Mouse (Mus musculus) heart, embryonic 15.5 days (tissue): ENCODE results near the gene Dst. TPM values are rescaled to one million over a fixed set of nuclear protein-coding genes. Genes with fewer than 3 reads are reported as not detected.
A peak's percentile ranks its signal among the peaks of the same experiment; 100 is the strongest.

Source experiments
- ATAC-seq: fragments of 200-750 bp; cut with Nextera tagmentation; replicated peaks from 2 replicates; pipeline ENCODE4 v1.8.0; 2017; ENCODE audit warnings: low read depth, moderate TSS enrichment; ENCODE audit not compliant: insufficient number of reproducible peaks, insufficient read depth, low FRiP score
- H3K27ac ChIP-seq: fragments of 300-500 bp; sonication (generic); 2 replicates; pipeline ENCODE4 v1.5.1; 2015; ENCODE audit warnings: mild to moderate bottlenecking, inconsistent platforms
- H3K27me3 ChIP-seq: fragments of 300-500 bp; sonication (generic); 2 replicates; pipeline ENCODE4 v1.6.1; 2015; ENCODE audit warnings: inconsistent platforms
- H3K36me3 ChIP-seq: fragments of 300-500 bp; sonication (generic); 2 replicates; pipeline ENCODE4 v1.6.1; 2015; ENCODE audit warnings: mild to moderate bottlenecking, inconsistent platforms
- H3K4me1 ChIP-seq: fragments of 300-500 bp; sonication (generic); replicated peaks from 2 replicates; pipeline ENCODE4 v1.6.1; 2015; ENCODE audit warnings: inconsistent platforms
- H3K4me2 ChIP-seq: fragments of 300-500 bp; sonication (generic); 2 replicates; pipeline ENCODE4 v1.6.1; 2015; ENCODE audit warnings: inconsistent platforms, mild to moderate bottlenecking, moderate library complexity
- H3K4me3 ChIP-seq: fragments of 300-500 bp; sonication (generic); 2 replicates; pipeline ENCODE4 v1.5.1; 2015; ENCODE audit warnings: mild to moderate bottlenecking, inconsistent platforms
- H3K9ac ChIP-seq: fragments of 300-500 bp; sonication (generic); 2 replicates; pipeline ENCODE4 v1.6.1; 2015; ENCODE audit warnings: mild to moderate bottlenecking, inconsistent platforms
- H3K9me3 ChIP-seq: fragments of 300-500 bp; sonication (generic); replicated peaks from 2 replicates; pipeline ENCODE4 v1.6.1; 2016; ENCODE audit warnings: inconsistent platforms
- WGBS: fragments of 180-500 bp; shearing (Covaris S2); methylation state at CpG from one replicate; pipeline ENCODE4 v1.1.7; 2015; ENCODE audit warnings: mixed read lengths; 5-methylcytosine and 5-hydroxymethylcytosine counted together
- polyA plus RNA-seq: library from polyadenylated mRNA; unstranded; fragments of >200 nt; fragmentation: Nextera tagmentation; extraction: Ambion mirVana; gene quantifications from 2 replicates; pipeline ENCODE4 v1.2.1, GENCODE M21; 2015

Dst gene
- polyA plus RNA-seq, 1 experiment from 2014 or later, result 21.4 TPM

GRCm38 (mm10) chr1:34182406-34183249 is 274.6 kb downstream of the Dst start:
- H3K27me3 ChIP-seq, result no peaks in the 10 kb centered on the region
- H3K9ac ChIP-seq, result no peak overlapping the region
- ATAC-seq, result no peak
- whole genome bisulfite sequencing, result 82% methylated on average over 24 of the region's 24 CpGs
- H3K4me2 ChIP-seq, result no peak overlapping the region
- H3K27ac ChIP-seq, result no peak overlapping the region
- no peaks in the 10 kb centered on the region for H3K4me1 ChIP-seq
- peaks cover 52% of the 10 kb centered on the region for H3K36me3 ChIP-seq
- H3K9me3 ChIP-seq, result no peaks in the 10 kb centered on the region
- H3K4me3 ChIP-seq, result no peak overlapping the region

GRCm38 (mm10) chr1:34183250-34183926 is 275.4 kb downstream of the Dst start:
- Histone ChIP-seq H3K4me2 (no peak overlapping the region), H3K4me1 (no peaks in the 10 kb centered on the region), H3K27ac (no peak overlapping the region), H3K36me3 (peaks cover 44% of the 10 kb centered on the region), H3K27me3 (no peaks in the 10 kb centered on the region), H3K9ac (no peak overlapping the region), H3K9me3 (no peaks in the 10 kb centered on the region), H3K4me3 (no peak overlapping the region)
- ATAC-seq, result no peak
- 91% methylated on average over 12 of the region's 12 CpGs for WGBS

- H3K27me3 ChIP-seq, result no peaks in the 10 kb centered on the region
- H3K27ac ChIP-seq, result no peak overlapping the region
- H3K9ac ChIP-seq, result no peak overlapping the region
- WGBS, result 34% methylated on average over 6 of the region's 6 CpGs
- H3K36me3 ChIP-seq, result peaks cover 44% of the 10 kb centered on the region; the same call in 1 of the 2 replicates
- H3K4me1 ChIP-seq, result 0 out of 2 replicates have a peak, but pooled peaks cover 4% of the 10 kb centered on the region
- no peak overlapping the region for H3K4me2 ChIP-seq
- no peaks in the 10 kb centered on the region for H3K9me3 ChIP-seq
- ATAC-seq, result no peak
- H3K4me3 ChIP-seq, result no peak overlapping the region
Observed at GRCm38 (mm10) chr1:34184266-34184665, 276.2 kb downstream of the Dst start.

GRCm38 (mm10) chr1:34186033-34186432 is 278.0 kb downstream of the Dst start:
- Histone ChIP-seq H3K27me3 (no peaks in the 10 kb centered on the region), H3K4me3 (no peak overlapping the region), H3K4me1 (0 out of 2 replicates have a peak, but pooled peaks cover 7% of the 10 kb centered on the region), H3K27ac (no peak overlapping the region), H3K4me2 (no peak overlapping the region), H3K9ac (no peak overlapping the region), H3K36me3 (peaks cover 32% of the 10 kb centered on the region), H3K9me3 (no peaks in the 10 kb centered on the region)
- ATAC-seq, result no peak
- WGBS, result 87% methylated on average over 6 of the region's 6 CpGs

GRCm38 (mm10) chr1:34187501-34187900 is 279.5 kb downstream of the Dst start:
- H3K4me3 ChIP-seq, result no peak overlapping the region
- peaks cover 36% of the 10 kb centered on the region for H3K36me3 ChIP-seq
- no peaks in the 10 kb centered on the region for H3K9me3 ChIP-seq
- no peak overlapping the region for H3K4me2 ChIP-seq
- no peak overlapping the region for H3K27ac ChIP-seq
- ATAC-seq, result no peak
- 64% methylated on average over 5 of the region's 5 CpGs for WGBS
- 0 out of 2 replicates have a peak, but pooled peaks cover 7% of the 10 kb centered on the region for H3K4me1 ChIP-seq
- H3K9ac ChIP-seq, result no peak overlapping the region
- H3K27me3 ChIP-seq, result no peaks in the 10 kb centered on the region

- H3K9ac ChIP-seq, result no peak overlapping the region
- no peak overlapping the region for H3K4me3 ChIP-seq
- peak overlapping the region; percentile 25; the same call in 1 of the 2 replicates for H3K27ac ChIP-seq
- peaks cover 46% of the 10 kb centered on the region for H3K36me3 ChIP-seq
- H3K27me3 ChIP-seq, result no peaks in the 10 kb centered on the region
- 0 out of 2 replicates have a peak, but pooled peaks cover 7% of the 10 kb centered on the region for H3K4me1 ChIP-seq
- H3K4me2 ChIP-seq, result no peak overlapping the region
- no peaks in the 10 kb centered on the region for H3K9me3 ChIP-seq
- ATAC-seq, result no peak
- WGBS, result 75% methylated on average over 16 of the region's 16 CpGs
Observed at GRCm38 (mm10) chr1:34188721-34189236, 280.8 kb downstream of the Dst start.

GRCm38 (mm10) chr1:34189318-34189717 is 281.3 kb downstream of the Dst start:
- no peak overlapping the region for H3K9ac ChIP-seq
- peak overlapping the region; percentile 25; the same call in 1 of the 2 replicates for H3K27ac ChIP-seq
- H3K27me3 ChIP-seq, result no peaks in the 10 kb centered on the region
- no peaks in the 10 kb centered on the region for H3K9me3 ChIP-seq
- H3K4me2 ChIP-seq, result no peak overlapping the region
- WGBS, result 52% methylated on average over 14 of the region's 14 CpGs
- H3K36me3 ChIP-seq, result peaks cover 52% of the 10 kb centered on the region
- H3K4me3 ChIP-seq, result no peak overlapping the region
- ATAC-seq, result no peak
- H3K4me1 ChIP-seq, result 0 out of 2 replicates have a peak, but pooled peaks cover 7% of the 10 kb centered on the region

GRCm38 (mm10) chr1:34189970-34190369 is 281.9 kb downstream of the Dst start:
- WGBS, result 59% methylated on average over 7 of the region's 7 CpGs
- Histone ChIP-seq H3K4me2 (no peak overlapping the region), H3K4me1 (0 out of 2 replicates have a peak, but pooled peaks cover 7% of the 10 kb centered on the region), H3K9me3 (no peaks in the 10 kb centered on the region), H3K4me3 (no peak overlapping the region), H3K36me3 (peaks cover 55% of the 10 kb centered on the region), H3K27ac (no peak overlapping the region), H3K27me3 (no peaks in the 10 kb centered on the region), H3K9ac (no peak overlapping the region)
- ATAC-seq, result no peak; the same call in 1 of the 2 replicates

- Histone ChIP-seq H3K27me3 (no peaks in the 10 kb centered on the region), H3K36me3 (peaks cover 67% of the 10 kb centered on the region), H3K4me1 (0 out of 2 replicates have a peak, but pooled peaks cover 7% of the 10 kb centered on the region), H3K27ac (no peak overlapping the region), H3K4me3 (no peak overlapping the region), H3K9me3 (no peaks in the 10 kb centered on the region), H3K4me2 (no peak overlapping the region), H3K9ac (no peak overlapping the region)
- WGBS, result 89% methylated on average over 17 of the region's 17 CpGs
- no peak for ATAC-seq
Observed at GRCm38 (mm10) chr1:34192174-34192573, 284.1 kb downstream of the Dst start.

GRCm38 (mm10) chr1:34200791-34201190 is 292.8 kb downstream of the Dst start:
- Histone ChIP-seq H3K36me3 (peaks cover 76% of the 10 kb centered on the region), H3K4me2 (no peak overlapping the region), H3K9me3 (no peaks in the 10 kb centered on the region), H3K4me1 (no peaks in the 10 kb centered on the region), H3K27ac (no peak overlapping the region), H3K4me3 (no peak overlapping the region), H3K9ac (no peak overlapping the region), H3K27me3 (no peaks in the 10 kb centered on the region)
- ATAC-seq, result no peak
- 88% methylated on average over 18 of the region's 18 CpGs for WGBS

- Histone ChIP-seq H3K4me1 (no peaks in the 10 kb centered on the region), H3K4me3 (no peak overlapping the region), H3K4me2 (no peak overlapping the region), H3K36me3 (peaks cover 75% of the 10 kb centered on the region), H3K9ac (no peak overlapping the region), H3K27ac (no peak overlapping the region), H3K27me3 (no peaks in the 10 kb centered on the region), H3K9me3 (no peaks in the 10 kb centered on the region)
- 37% methylated on average over 4 of the region's 4 CpGs for WGBS
- ATAC-seq, result no peak
Observed at GRCm38 (mm10) chr1:34201483-34201882, 293.5 kb downstream of the Dst start.
